Mouse (Mus musculus) ovary, postnatal 36 days (tissue): ENCODE results near the gene Gpsm1.
A peak's percentile ranks its signal among the peaks of the same experiment; 100 is the strongest.

Experiments
- DNase-seq: peaks from one replicate; pipeline ENCODE4 v3.0.0; 2022; ENCODE audit warnings: low spot score, mixed read lengths

The Gpsm1 gene

GRCm38 (mm10) chr2:26315072-26315924 lies at the start of gene Gpsm1:
TSS of gene Gpsm1 (plus strand) at chr2:26315515.
- peak; percentile 86 for DNase-seq

- DNase-seq = no peak
These were observed 49.1 kb upstream of the Gpsm1 start for GRCm38 (mm10) chr2:26266066-26266742.

GRCm38 (mm10) chr2:26268216-26268615 lies 47.1 kb upstream of the Gpsm1 start:
- no peak for DNase-seq

- peak; percentile 43 for DNase-seq
These were observed 41.7 kb upstream of the Gpsm1 start for GRCm38 (mm10) chr2:26273611-26274010.

GRCm38 (mm10) chr2:26279712-26280111 lies 35.6 kb upstream of the Gpsm1 start:
- no peak for DNase-seq

- DNase-seq = no peak
These were observed 34.7 kb upstream of the Gpsm1 start for GRCm38 (mm10) chr2:26280594-26280993.

- DNase-seq = no peak
These were observed 29.5 kb upstream of the Gpsm1 start for GRCm38 (mm10) chr2:26285804-26286203.

GRCm38 (mm10) chr2:26286391-26286790 lies 28.9 kb upstream of the Gpsm1 start:
- no peak for DNase-seq

- no peak for DNase-seq
These were observed 25.2 kb upstream of the Gpsm1 start for GRCm38 (mm10) chr2:26290133-26290532.

GRCm38 (mm10) chr2:26294457-26294856 lies 20.9 kb upstream of the Gpsm1 start, which contains the start of gene Ccdc187:
TSS of gene Ccdc187 (minus strand) at chr2:26294557.
- DNase-seq = no peak

- no peak for DNase-seq
These were observed 18.6 kb upstream of the Gpsm1 start for GRCm38 (mm10) chr2:26296606-26297195.

GRCm38 (mm10) chr2:26298208-26298855 lies 17.0 kb upstream of the Gpsm1 start:
- no peak for DNase-seq

GRCm38 (mm10) chr2:26298856-26299230 lies 16.5 kb upstream of the Gpsm1 start:
- DNase-seq = no peak

GRCm38 (mm10) chr2:26299336-26299735 lies 16.0 kb upstream of the Gpsm1 start:
- DNase-seq = no peak

GRCm38 (mm10) chr2:26300161-26300807 lies 15.0 kb upstream of the Gpsm1 start:
- DNase-seq = peak; percentile 57

GRCm38 (mm10) chr2:26300808-26301174 lies 14.5 kb upstream of the Gpsm1 start:
- peak; percentile 86 for DNase-seq

- no peak for DNase-seq
These were observed 13.3 kb upstream of the Gpsm1 start for GRCm38 (mm10) chr2:26302005-26302503.

- DNase-seq = no peak
These were observed 10.6 kb upstream of the Gpsm1 start for GRCm38 (mm10) chr2:26304711-26305110.

- no peak for DNase-seq
These were observed 9.8 kb upstream of the Gpsm1 start for GRCm38 (mm10) chr2:26305555-26305954.

GRCm38 (mm10) chr2:26306702-26307101 lies 8.6 kb upstream of the Gpsm1 start:
- DNase-seq = no peak

GRCm38 (mm10) chr2:26309739-26310138 lies 5.6 kb upstream of the Gpsm1 start:
- DNase-seq = no peak

- no peak for DNase-seq
These were observed 3.4 kb upstream of the Gpsm1 start for GRCm38 (mm10) chr2:26311936-26312335.
